Comparison of ENCODE assay signal across 9 mouse cellular contexts in the genomic region with DNA sequence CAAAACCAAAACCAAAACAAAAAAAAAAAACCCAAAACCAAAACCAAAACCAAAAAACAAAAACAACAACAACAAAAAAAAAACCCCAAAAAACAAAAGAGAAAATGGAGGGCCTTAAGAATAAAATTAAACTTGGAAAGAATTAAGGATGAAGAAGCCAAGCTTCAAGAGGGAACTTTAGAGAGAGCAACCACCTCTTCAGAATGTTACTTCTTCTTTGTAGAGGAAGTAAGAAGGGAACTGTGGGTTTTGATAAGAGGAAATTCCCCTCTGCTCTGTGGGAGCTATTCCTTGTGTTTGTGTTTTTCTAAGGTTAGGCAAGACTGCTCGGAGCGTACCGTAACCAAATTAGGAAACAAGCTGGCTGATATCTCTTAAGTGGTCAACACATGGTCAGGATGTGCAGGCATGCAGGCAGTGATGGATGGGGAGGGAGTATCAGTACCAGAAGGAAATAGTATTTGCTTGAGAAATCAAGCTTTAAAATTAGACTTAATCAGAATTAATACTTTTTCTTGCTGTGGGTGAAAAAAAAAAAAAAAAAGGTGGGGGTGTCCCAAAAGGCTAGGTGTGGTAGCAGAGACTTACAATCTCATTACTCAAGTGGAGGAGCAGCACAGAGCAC. TPM values are rescaled to one million over a fixed set of nuclear protein-coding genes. Genes with fewer than 3 reads are reported as not detected.
DNase-seq lines count a peak whose midpoint lies in the region; ATAC-seq and TF ChIP-seq lines count a peak whose summit lies in the region.
"Had no signal": no experiment of that assay in that cellular context is flagged by ENCODE, and none has a peak within 500 bp of the region (broad histone marks: within the 10 kb centered on the region; RNA-seq: fewer than 3 reads in every experiment).

No protein-coding gene starts in this region.

- no peak for DNase-seq in layer of hippocampus, adult 2 months (ENCODE audit: low spot score in 2 of 2)
- no peak for DNase-seq in layer of hippocampus, postnatal 14 days (ENCODE audit: low spot score in 2 of 2)
- peak; percentile 68 to 83 for DNase-seq in heart, adult 9 months (ENCODE audit: low spot score in 2 of 2)
- peak; percentile 40 to 75 for DNase-seq in kidney, postnatal 36 days
- peak; percentile 61 for DNase-seq in skeletal muscle tissue, adult 2 months (ENCODE audit: low read depth, low spot score)
- no peak for DNase-seq in urinary bladder, postnatal 4 days (ENCODE audit: low spot score in 2 of 2)
- DNase-seq in urinary bladder, adult 18-20 months (ENCODE audit: low spot score in 2 of 2) = no peak

- peak overlapping the region; percentile 88 for H3K27ac ChIP-seq in layer of hippocampus, adult 2 months
- no peak overlapping the region for H3K27ac ChIP-seq in neural tube, embryonic 15.5 days (replicated peaks)
- H3K27ac ChIP-seq: limb, embryonic 13.5 days had no signal

- no peaks in the 10 kb centered on the region for H3K36me3 ChIP-seq in neural tube, embryonic 15.5 days

- no peaks in the 10 kb centered on the region for H3K9me3 ChIP-seq in neural tube, embryonic 15.5 days (replicated peaks)
- H3K9me3 ChIP-seq: limb, embryonic 13.5 days had no signal

- ATAC-seq in neural tube, embryonic 15.5 days (ENCODE audit: low FRiP score) = no peak

- no peak for TF ChIP-seq CTCF in layer of hippocampus, adult 2 months (conservative IDR thresholded peaks at IDR 0.05)

- WGBS in neural tube, embryonic 15.5 days = 76% methylated on average over 3 of the region's 3 CpGs

- no peaks in the 10 kb centered on the region for H3K27me3 ChIP-seq in neural tube, embryonic 15.5 days (replicated peaks)
- H3K27me3 ChIP-seq: limb, embryonic 13.5 days had no signal

- H3K9ac ChIP-seq in neural tube, embryonic 15.5 days (replicated peaks) = no peak overlapping the region
- H3K9ac ChIP-seq: limb, embryonic 13.5 days had no signal

- H3K4me1 ChIP-seq in neural tube, embryonic 15.5 days = peaks cover 30% of the 10 kb centered on the region
- H3K4me1 ChIP-seq: limb, embryonic 13.5 days had no signal

- H3K4me3 ChIP-seq in layer of hippocampus, adult 2 months = no peak overlapping the region
- no peak overlapping the region for H3K4me3 ChIP-seq in neural tube, embryonic 15.5 days (replicated peaks)
- H3K4me3 ChIP-seq: limb, embryonic 13.5 days had no signal

- H3K4me2 ChIP-seq in neural tube, embryonic 15.5 days = no peak overlapping the region
- H3K4me2 ChIP-seq: limb, embryonic 13.5 days had no signal

RNA-seq across cellular contexts. Expression of a gene that starts 57.2 kb away (rescaled TPM):
- total RNA-seq in layer of hippocampus, adult 2 months (2021) = 10 to 100 TPM; 47.8 to 52.5 TPM
- total RNA-seq in layer of hippocampus, postnatal 14 days (2021) = 10 to 100 TPM; 46.4 to 47.4 TPM
- 26.6 and 29.6 TPM in 2 replicates for polyA plus RNA-seq in neural tube, embryonic 15.5 days (2015; fragmentation: Nextera tagmentation; extraction: Ambion mirVana)

Comparison
In these comparisons a context has a peak if more than half of its experiments do, and no peak if none do; other contexts are left out.
1. DNase-seq: peak in heart, adult 9 months (2 of 2), kidney, postnatal 36 days (2 of 2) and skeletal muscle tissue, adult 2 months (single experiment); none in layer of hippocampus, adult 2 months (0 of 2), layer of hippocampus, postnatal 14 days (0 of 2), urinary bladder, postnatal 4 days (0 of 2) and urinary bladder, adult 18-20 months (0 of 2).